Mouse (Mus musculus): ENCODE measurements around the gene Mill2. TPM values are rescaled to one million over a fixed set of nuclear protein-coding genes. Genes with fewer than 3 reads are reported as not detected.

The Mill2 gene
- total RNA-seq, 1 experiment: 0.04 TPM

DNA sequence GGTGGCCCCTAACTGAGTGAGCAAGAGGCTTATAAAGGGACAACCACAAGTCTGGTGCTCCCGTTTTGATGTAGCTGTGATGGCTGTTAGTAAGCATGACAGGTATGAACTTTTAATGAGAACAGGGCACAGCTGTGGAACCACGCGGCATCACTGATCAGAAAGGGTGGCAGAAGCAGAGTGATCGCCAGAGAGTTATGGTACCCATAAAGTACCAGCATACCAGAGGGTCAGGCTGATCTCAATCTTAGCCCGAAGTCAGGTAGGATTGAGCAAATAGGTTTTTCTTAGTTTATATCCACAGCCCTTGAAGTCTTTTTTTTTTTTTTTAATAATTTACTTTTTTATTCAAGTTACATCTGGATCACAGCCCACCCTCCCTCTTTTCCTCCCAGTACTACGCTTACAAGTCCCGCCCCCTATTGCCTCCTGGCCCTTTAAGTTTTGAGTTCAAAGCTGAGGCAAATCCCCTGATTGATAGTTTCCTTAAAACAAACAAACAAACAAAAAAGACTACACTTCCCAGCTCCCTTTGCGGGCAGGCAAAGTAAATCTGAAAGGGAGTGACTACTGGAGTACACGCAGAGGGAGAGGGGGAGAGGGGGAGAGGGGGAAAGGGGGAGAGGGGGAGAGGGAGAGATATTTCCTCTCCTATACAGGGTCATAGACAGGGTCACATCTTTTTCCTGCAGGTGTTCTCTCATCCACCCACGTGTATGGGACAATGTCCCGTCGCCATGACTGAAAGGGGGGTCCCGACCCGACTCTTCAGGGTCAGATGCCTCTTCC, 32.4 kb downstream of the Mill2 start:
- Histone ChIP-seq H3K9me3 (ENCODE audit: control insufficient read depth, insufficient read depth, low read depth, low read length) (no peaks in the 10 kb centered on the region), H3K36me3 (ENCODE audit: control insufficient read depth, insufficient read depth, low read length, poor library complexity, severe bottlenecking) (no peaks in the 10 kb centered on the region), H3K9ac (ENCODE audit: insufficient read depth, low read depth, low read length, poor library complexity, severe bottlenecking) (no peak overlapping the region), H3K27ac (ENCODE audit: insufficient read depth, low read depth, low read length, poor library complexity, severe bottlenecking) (no peak overlapping the region), H3K4me1 (ENCODE audit: control insufficient read depth in 2 of 2, insufficient read depth in 2 of 2, low read length in 2 of 2, poor library complexity in 1 of 2) (peaks cover 0 to 4% of the 10 kb centered on the region in 2 experiments; a peak in 1 of 4 replicates), H3K4me3 (ENCODE audit: insufficient read depth in 1 of 2, low read depth in 1 of 2, low read length in 2 of 2, poor library complexity in 1 of 2, severe bottlenecking in 1 of 2) (no peak overlapping the region)
- in situ Hi-C loops (cut with MboI; ENCODE audit: low sequenced_read_pairs in 2 of 2, unreplicated experiment in 2 of 2): loop anchor here (25.0 kb wide), 2 partner anchors 635 to 660 kb away; partner anchors contain the start of gene Mill1 (in 1 of the 2)
- DNase-seq (ENCODE audit: low read depth, low spot score): no peak
- no peak for TF ChIP-seq ZC3H11A (IDR thresholded peaks at IDR 0.05; ENCODE audit: borderline replicate concordance, low read depth, low read length)
- no peak for TF ChIP-seq ZNF384 (IDR thresholded peaks at IDR 0.05; ENCODE audit: low read depth, low read length)
- TF ChIP-seq HCFC1 (IDR thresholded peaks at IDR 0.05; ENCODE audit: borderline replicate concordance, insufficient read depth, low read length): no peak
- no peak for TF ChIP-seq MAFK (IDR thresholded peaks at IDR 0.05; ENCODE audit: insufficient read depth, low read depth, low read length)
- no peak for TF ChIP-seq CHD2 (IDR thresholded peaks at IDR 0.05; ENCODE audit: low read depth, low read length)

DNA sequence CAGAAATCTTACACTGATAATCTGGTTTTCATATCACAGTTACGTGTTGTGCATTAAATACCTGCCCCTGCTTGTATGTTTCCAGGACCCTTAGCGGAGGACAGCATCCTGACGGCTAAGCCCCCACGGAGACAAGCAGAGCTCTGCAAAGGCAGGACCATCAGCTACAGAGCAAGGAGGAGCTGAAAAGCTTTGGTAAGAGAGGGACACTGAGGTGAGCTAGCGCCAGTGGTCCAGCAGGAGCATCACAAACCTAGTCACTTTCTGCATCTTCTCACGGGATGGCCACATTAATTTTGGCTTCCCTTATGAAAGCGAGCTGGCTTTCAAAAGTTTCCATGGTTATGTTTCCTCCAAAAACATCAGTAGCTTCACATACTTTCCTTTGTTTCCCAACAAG, 33.0 kb downstream of the Mill2 start:
- H3K4me1 ChIP-seq (ENCODE audit: control insufficient read depth in 2 of 2, insufficient read depth in 2 of 2, low read length in 2 of 2, poor library complexity in 1 of 2): peaks cover 0 to 4% of the 10 kb centered on the region in 2 experiments; a peak in 1 of 4 replicates
- no peak overlapping the region for H3K27ac ChIP-seq (ENCODE audit: insufficient read depth, low read depth, low read length, poor library complexity, severe bottlenecking)
- H3K4me3 ChIP-seq (ENCODE audit: insufficient read depth in 1 of 2, low read depth in 1 of 2, low read length in 2 of 2, poor library complexity in 1 of 2, severe bottlenecking in 1 of 2): 0 out of 4 replicates have a peak overlapping the region, but pooled peaks of 1 of the 2 experiments have one; percentile 15
- no peaks in the 10 kb centered on the region for H3K36me3 ChIP-seq (ENCODE audit: control insufficient read depth, insufficient read depth, low read length, poor library complexity, severe bottlenecking)
- TF ChIP-seq ZC3H11A (IDR thresholded peaks at IDR 0.05; ENCODE audit: borderline replicate concordance, low read depth, low read length) (no peak), ZNF384 (IDR thresholded peaks at IDR 0.05; ENCODE audit: low read depth, low read length) (no peak), MAFK (IDR thresholded peaks at IDR 0.05; ENCODE audit: insufficient read depth, low read depth, low read length) (no peak), CHD2 (IDR thresholded peaks at IDR 0.05; ENCODE audit: low read depth, low read length) (no peak), HCFC1 (IDR thresholded peaks at IDR 0.05; ENCODE audit: borderline replicate concordance, insufficient read depth, low read length) (no peak)
- no peak overlapping the region for H3K9ac ChIP-seq (ENCODE audit: insufficient read depth, low read depth, low read length, poor library complexity, severe bottlenecking)
- in situ Hi-C loops (cut with MboI; ENCODE audit: low sequenced_read_pairs in 2 of 2, unreplicated experiment in 2 of 2): loop anchor here (25.0 kb wide), 2 partner anchors 636 to 661 kb away; partner anchors contain the start of gene Mill1 (in 1 of the 2)
- no peaks in the 10 kb centered on the region for H3K9me3 ChIP-seq (ENCODE audit: control insufficient read depth, insufficient read depth, low read depth, low read length)
- DNase-seq (ENCODE audit: low read depth, low spot score): no peak

DNA sequence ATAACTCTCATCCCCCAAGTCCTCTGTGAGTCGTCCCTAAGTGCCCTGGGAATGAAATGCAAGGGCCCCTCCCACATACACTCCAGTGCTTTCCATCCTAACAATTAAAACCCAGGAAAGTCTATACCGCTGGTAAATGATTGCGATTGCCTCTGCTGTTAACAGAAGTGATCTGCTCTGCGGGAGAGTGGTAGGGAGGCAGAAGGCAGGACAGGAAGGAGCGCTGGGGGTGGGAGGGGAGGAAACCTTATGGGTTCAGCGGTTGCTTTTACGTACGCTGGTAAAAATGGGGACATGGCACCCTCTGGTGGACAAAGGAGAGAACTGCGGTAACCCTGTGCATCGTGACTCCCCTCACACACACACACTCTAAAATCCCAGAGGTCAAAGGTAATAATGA, 33.5 kb downstream of the Mill2 start:
- in situ Hi-C loops (cut with MboI; ENCODE audit: low sequenced_read_pairs in 2 of 2, unreplicated experiment in 2 of 2): loop anchor here (25.0 kb wide), 2 partner anchors 636 to 661 kb away; partner anchors contain the start of gene Mill1 (in 1 of the 2)
- H3K27ac ChIP-seq (ENCODE audit: insufficient read depth, low read depth, low read length, poor library complexity, severe bottlenecking): no peak overlapping the region

DNA sequence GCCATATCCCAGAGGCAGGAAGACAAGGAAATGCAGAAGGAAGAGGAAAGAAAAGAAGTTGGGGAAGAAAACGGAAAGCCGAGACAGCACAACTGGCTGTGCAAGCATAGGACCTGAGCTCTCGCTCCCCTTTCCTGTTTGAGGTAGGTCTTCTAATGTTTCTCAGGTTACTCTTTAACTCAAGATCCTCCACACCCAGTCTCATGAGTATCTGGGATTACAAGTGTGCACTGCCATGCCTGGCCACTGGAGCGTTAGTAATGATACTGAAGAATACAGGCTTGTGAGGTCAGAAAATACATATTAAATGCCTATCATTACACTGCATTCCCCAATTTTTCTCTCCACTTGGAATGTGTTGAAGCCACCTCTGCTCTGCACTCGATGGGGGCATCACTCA, 35.6 kb downstream of the Mill2 start:
- H3K36me3 ChIP-seq (ENCODE audit: control insufficient read depth, insufficient read depth, low read length, poor library complexity, severe bottlenecking): no peaks in the 10 kb centered on the region
- in situ Hi-C loops (cut with MboI; ENCODE audit: low sequenced_read_pairs in 2 of 2, unreplicated experiment in 2 of 2): no loop called here

More for the DNA sequence above, 33.5 kb downstream of the Mill2 start:
- Histone ChIP-seq H3K4me3 (ENCODE audit: insufficient read depth in 1 of 2, low read depth in 1 of 2, low read length in 2 of 2, poor library complexity in 1 of 2, severe bottlenecking in 1 of 2) (peak overlapping the region; percentile 13 to 15; a peak in 2 of 4 replicates), H3K9ac (ENCODE audit: insufficient read depth, low read depth, low read length, poor library complexity, severe bottlenecking) (no peak overlapping the region; the same call in 1 of the 2 replicates), H3K4me1 (ENCODE audit: control insufficient read depth in 2 of 2, insufficient read depth in 2 of 2, low read length in 2 of 2, poor library complexity in 1 of 2) (peaks cover 0 to 4% of the 10 kb centered on the region in 2 experiments; a peak in 1 of 4 replicates), H3K9me3 (ENCODE audit: control insufficient read depth, insufficient read depth, low read depth, low read length) (no peaks in the 10 kb centered on the region), H3K36me3 (ENCODE audit: control insufficient read depth, insufficient read depth, low read length, poor library complexity, severe bottlenecking) (no peaks in the 10 kb centered on the region)
- peak; percentile 73 for DNase-seq (ENCODE audit: low read depth, low spot score)
- TF ChIP-seq ZC3H11A (IDR thresholded peaks at IDR 0.05; ENCODE audit: borderline replicate concordance, low read depth, low read length): peak; percentile 82; the same call in 1 of the 2 replicates
- no peak for TF ChIP-seq CHD2 (IDR thresholded peaks at IDR 0.05; ENCODE audit: low read depth, low read length)

More for the DNA sequence above, 35.6 kb downstream of the Mill2 start:
- no peak for TF ChIP-seq MAFK (IDR thresholded peaks at IDR 0.05; ENCODE audit: insufficient read depth, low read depth, low read length)
- TF ChIP-seq ZC3H11A (IDR thresholded peaks at IDR 0.05; ENCODE audit: borderline replicate concordance, low read depth, low read length): no peak
- TF ChIP-seq HCFC1 (IDR thresholded peaks at IDR 0.05; ENCODE audit: borderline replicate concordance, insufficient read depth, low read length): no peak
- TF ChIP-seq CHD2 (IDR thresholded peaks at IDR 0.05; ENCODE audit: low read depth, low read length): no peak
- no peak for TF ChIP-seq ZNF384 (IDR thresholded peaks at IDR 0.05; ENCODE audit: low read depth, low read length)
- Histone ChIP-seq H3K9ac (ENCODE audit: insufficient read depth, low read depth, low read length, poor library complexity, severe bottlenecking) (no peak overlapping the region), H3K9me3 (ENCODE audit: control insufficient read depth, insufficient read depth, low read depth, low read length) (no peaks in the 10 kb centered on the region), H3K27ac (ENCODE audit: insufficient read depth, low read depth, low read length, poor library complexity, severe bottlenecking) (no peak overlapping the region), H3K4me3 (ENCODE audit: insufficient read depth in 1 of 2, low read depth in 1 of 2, low read length in 2 of 2, poor library complexity in 1 of 2, severe bottlenecking in 1 of 2) (no peak overlapping the region), H3K4me1 (ENCODE audit: control insufficient read depth in 2 of 2, insufficient read depth in 2 of 2, low read length in 2 of 2, poor library complexity in 1 of 2) (peaks cover 0 to 4% of the 10 kb centered on the region in 2 experiments; a peak in 1 of 4 replicates)
- no peak for DNase-seq (ENCODE audit: low read depth, low spot score)
